Mouse (Mus musculus): Measurements from ENCODE around the gene Mapk7. TPM values are rescaled to one million over a fixed set of nuclear protein-coding genes. Genes with fewer than 3 reads are reported as not detected.

The Mapk7 gene
- polyA plus RNA-seq, 1 experiment from 2014 or later: 63.3 TPM

GRCm38 (mm10) chr11:61448041-61448440, 46.2 kb downstream of the Mapk7 start:
- Histone ChIP-seq H3K4me2 (ENCODE audit: low read length) (no peak overlapping the region), H3K27ac (ENCODE audit: low read depth, low read length) (no peak overlapping the region), H3K9ac (ENCODE audit: low read depth, low read length) (no peak overlapping the region)

GRCm38 (mm10) chr11:61447296-61447695, 46.9 kb downstream of the Mapk7 start:
- Histone ChIP-seq H3K4me2 (ENCODE audit: low read length) (no peak overlapping the region), H3K9ac (ENCODE audit: low read depth, low read length) (no peak overlapping the region), H3K36me3 (ENCODE audit: control insufficient read depth, insufficient read depth, low read length) (peaks cover 2% of the 10 kb centered on the region; the same call in 1 of the 2 replicates), H3K4me3 (ENCODE audit: low read length) (no peak overlapping the region), H3K27me3 (replicated peaks; ENCODE audit: control insufficient read depth, insufficient read depth, low read length) (no peaks in the 10 kb centered on the region), H3K4me1 (ENCODE audit: control insufficient read depth, insufficient read depth, low read depth, low read length) (peaks cover 11% of the 10 kb centered on the region), H3K9me3 (ENCODE audit: control insufficient read depth, low read length) (no peaks in the 10 kb centered on the region), H3K27ac (ENCODE audit: low read depth, low read length) (no peak overlapping the region)
- 87% methylated on average over 8 of the region's 8 CpGs for WGBS
- no peak for ATAC-seq

More at GRCm38 (mm10) chr11:61448041-61448440, 46.2 kb downstream of the Mapk7 start:
- Histone ChIP-seq H3K36me3 (ENCODE audit: control insufficient read depth, insufficient read depth, low read length) (peaks cover 2% of the 10 kb centered on the region; the same call in 1 of the 2 replicates), H3K27me3 (replicated peaks; ENCODE audit: control insufficient read depth, insufficient read depth, low read length) (no peaks in the 10 kb centered on the region), H3K4me3 (ENCODE audit: low read length) (no peak overlapping the region), H3K4me1 (ENCODE audit: control insufficient read depth, insufficient read depth, low read depth, low read length) (peaks cover 18% of the 10 kb centered on the region), H3K9me3 (ENCODE audit: control insufficient read depth, low read length) (no peaks in the 10 kb centered on the region)
- no peak for ATAC-seq
- 39% methylated on average over 5 of the region's 5 CpGs for WGBS

GRCm38 (mm10) chr11:61443807-61444206, 50.4 kb downstream of the Mapk7 start:
- ATAC-seq: no peak
- 93% methylated on average over 6 of the region's 6 CpGs for WGBS
- no peaks in the 10 kb centered on the region for H3K27me3 ChIP-seq (replicated peaks; ENCODE audit: control insufficient read depth, insufficient read depth, low read length)

GRCm38 (mm10) chr11:61441670-61442069, 52.5 kb downstream of the Mapk7 start:
- H3K9me3 ChIP-seq (ENCODE audit: control insufficient read depth, low read length): no peaks in the 10 kb centered on the region
- 84% methylated on average over 7 of the region's 7 CpGs for WGBS
- no peak overlapping the region for H3K4me2 ChIP-seq (ENCODE audit: low read length)
- H3K27ac ChIP-seq (ENCODE audit: low read depth, low read length): no peak overlapping the region
- no peaks in the 10 kb centered on the region for H3K36me3 ChIP-seq (ENCODE audit: control insufficient read depth, insufficient read depth, low read length)
- no peaks in the 10 kb centered on the region for H3K27me3 ChIP-seq (replicated peaks; ENCODE audit: control insufficient read depth, insufficient read depth, low read length)
- H3K4me3 ChIP-seq (ENCODE audit: low read length): no peak overlapping the region
- no peak for ATAC-seq
- H3K9ac ChIP-seq (ENCODE audit: low read depth, low read length): no peak overlapping the region
- H3K4me1 ChIP-seq (ENCODE audit: control insufficient read depth, insufficient read depth, low read depth, low read length): no peaks in the 10 kb centered on the region

More at GRCm38 (mm10) chr11:61443807-61444206, 50.4 kb downstream of the Mapk7 start:
- H3K4me1 ChIP-seq (ENCODE audit: control insufficient read depth, insufficient read depth, low read depth, low read length): peaks cover 9% of the 10 kb centered on the region; the same call in 1 of the 2 replicates
- no peaks in the 10 kb centered on the region for H3K9me3 ChIP-seq (ENCODE audit: control insufficient read depth, low read length)
- H3K27ac ChIP-seq (ENCODE audit: low read depth, low read length): no peak overlapping the region
- no peaks in the 10 kb centered on the region for H3K36me3 ChIP-seq (ENCODE audit: control insufficient read depth, insufficient read depth, low read length)
- no peak overlapping the region for H3K4me3 ChIP-seq (ENCODE audit: low read length)
- H3K9ac ChIP-seq (ENCODE audit: low read depth, low read length): no peak overlapping the region
- H3K4me2 ChIP-seq (ENCODE audit: low read length): no peak overlapping the region

- H3K4me3 ChIP-seq (ENCODE audit: low read length): no peak overlapping the region
- 95% methylated on average over 4 of the region's 4 CpGs for WGBS
- no peak for ATAC-seq
- H3K27me3 ChIP-seq (replicated peaks; ENCODE audit: control insufficient read depth, insufficient read depth, low read length): no peaks in the 10 kb centered on the region
- H3K27ac ChIP-seq (ENCODE audit: low read depth, low read length): no peak overlapping the region
- H3K4me2 ChIP-seq (ENCODE audit: low read length): no peak overlapping the region
- no peaks in the 10 kb centered on the region for H3K4me1 ChIP-seq (ENCODE audit: control insufficient read depth, insufficient read depth, low read depth, low read length)
- no peaks in the 10 kb centered on the region for H3K9me3 ChIP-seq (ENCODE audit: control insufficient read depth, low read length)
- H3K9ac ChIP-seq (ENCODE audit: low read depth, low read length): no peak overlapping the region
- no peaks in the 10 kb centered on the region for H3K36me3 ChIP-seq (ENCODE audit: control insufficient read depth, insufficient read depth, low read length)
These were observed 53.8 kb downstream of the Mapk7 start for GRCm38 (mm10) chr11:61440416-61440815.

GRCm38 (mm10) chr11:61439170-61439569, 55.0 kb downstream of the Mapk7 start:
- Histone ChIP-seq H3K4me2 (ENCODE audit: low read length) (no peak overlapping the region), H3K9ac (ENCODE audit: low read depth, low read length) (no peak overlapping the region), H3K9me3 (ENCODE audit: control insufficient read depth, low read length) (no peaks in the 10 kb centered on the region), H3K27ac (ENCODE audit: low read depth, low read length) (no peak overlapping the region), H3K4me1 (ENCODE audit: control insufficient read depth, insufficient read depth, low read depth, low read length) (peaks cover 4% of the 10 kb centered on the region), H3K4me3 (ENCODE audit: low read length) (no peak overlapping the region), H3K27me3 (replicated peaks; ENCODE audit: control insufficient read depth, insufficient read depth, low read length) (no peaks in the 10 kb centered on the region), H3K36me3 (ENCODE audit: control insufficient read depth, insufficient read depth, low read length) (no peaks in the 10 kb centered on the region)
- WGBS: 79% methylated on average over 3 of the region's 3 CpGs
- no peak for ATAC-seq

Other genes starting within 250 kb of the Mapk7 start
- 35.8 TPM in 2 replicates for gene Aldh3a2, start 226.9 kb downstream of the Mapk7 start, polyA plus RNA-seq (2015; fragmentation: Nextera tagmentation; extraction: Ambion mirVana)
- 0.06 TPM in 1 of 2 replicates, not detected in the other for gene Slc47a2, start 151.5 kb downstream of the Mapk7 start, polyA plus RNA-seq (2015; fragmentation: Nextera tagmentation; extraction: Ambion mirVana)
- gene Slc47a1, start 116.1 kb downstream of the Mapk7 start, polyA plus RNA-seq (2015; fragmentation: Nextera tagmentation; extraction: Ambion mirVana): 0.69 and 1.0 TPM in 2 replicates
- 30.4 and 32.4 TPM in 2 replicates for gene Rnf112, start 40.3 kb downstream of the Mapk7 start, polyA plus RNA-seq (2015; fragmentation: Nextera tagmentation; extraction: Ambion mirVana)
- gene Mfap4, start 9.0 kb downstream of the Mapk7 start, polyA plus RNA-seq (2015; fragmentation: Nextera tagmentation; extraction: Ambion mirVana): 49.6 and 67.9 TPM in 2 replicates
- gene B9d1, start 10.7 kb upstream of the Mapk7 start, polyA plus RNA-seq (2015; fragmentation: Nextera tagmentation; extraction: Ambion mirVana): 35.2 and 36.2 TPM in 2 replicates
- 66.9 and 70.5 TPM in 2 replicates for gene Epn2, start 85.3 kb upstream of the Mapk7 start, polyA plus RNA-seq (2015; fragmentation: Nextera tagmentation; extraction: Ambion mirVana)
- gene Grap, start 158.9 kb upstream of the Mapk7 start, polyA plus RNA-seq (2015; fragmentation: Nextera tagmentation; extraction: Ambion mirVana): 12.0 and 12.1 TPM in 2 replicates
- 0.12 and 0.18 TPM in 2 replicates for gene Fam83g, start 189.7 kb upstream of the Mapk7 start, polyA plus RNA-seq (2015; fragmentation: Nextera tagmentation; extraction: Ambion mirVana)
- not detected in 2 replicates for gene Slc5a10, start 226.4 kb upstream of the Mapk7 start, polyA plus RNA-seq (2015; fragmentation: Nextera tagmentation; extraction: Ambion mirVana)